Mouse (Mus musculus) CH12.LX (cell line): ENCODE measurements around the gene Tmem87b. TPM values are rescaled to one million over a fixed set of nuclear protein-coding genes. Genes with fewer than 3 reads are reported as not detected.

Source experiments
- DNase-seq: peaks from one replicate; pipeline ENCODE4 v3.0.0-alpha.2; 2013; ENCODE audit errors: extremely low read depth
- H3K27ac ChIP-seq: 2 replicates; pipeline ENCODE4 v1.5.1; 2012; ENCODE audit warnings: low read depth, mild to moderate bottlenecking, control low read depth, moderate library complexity; ENCODE audit not compliant: insufficient read depth
- H3K27me3 ChIP-seq: replicated peaks from 2 replicates; pipeline ENCODE3; 2012; ENCODE audit warnings: inconsistent platforms
- H3K36me3 ChIP-seq, 2 experiments: replicated peaks in 1 of 2; 2 replicates each; pipeline versions ENCODE3 to v1.6.1; 2012; ENCODE audit warnings: inconsistent platforms in 1 of 2, low read length in 1 of 2, mild to moderate bottlenecking in 1 of 2, mixed read lengths in 1 of 2, moderate library complexity in 1 of 2; ENCODE audit not compliant: control insufficient read depth in 1 of 2, insufficient read depth in 1 of 2
- H3K4me1 ChIP-seq, 2 experiments: 2 replicates each; pipeline ENCODE4 v1.6.1; 2012; ENCODE audit warnings: inconsistent platforms in 1 of 2, moderate library complexity in 1 of 2; ENCODE audit not compliant: insufficient read depth in 2 of 2, control insufficient read depth in 1 of 2
- H3K4me2 ChIP-seq: 2 replicates; pipeline ENCODE4 v1.6.1; 2012; ENCODE audit warnings: low read depth, mild to moderate bottlenecking, control low read depth; ENCODE audit not compliant: poor library complexity, insufficient read depth, severe bottlenecking
- H3K4me3 ChIP-seq, 3 experiments: fragments of 150-350 bp in 1 of 3; sonication (generic) in 1 of 3; replicated peaks in 1 of 3; 2 replicates each; pipeline versions ENCODE3 to v1.5.1; 2011 to 2012; ENCODE audit warnings: low read depth in 2 of 3, low read length in 2 of 3, mild to moderate bottlenecking in 2 of 3, moderate library complexity in 2 of 3, control low read depth in 1 of 3, improper control_type of control experiment in 1 of 3, inconsistent platforms in 1 of 3, mixed read lengths in 1 of 3; ENCODE audit not compliant: poor library complexity in 1 of 3
- H3K79me2 ChIP-seq: replicated peaks from 2 replicates; pipeline ENCODE4 v1.6.1; 2012; ENCODE audit warnings: mild to moderate bottlenecking, moderate library complexity; ENCODE audit not compliant: control insufficient read depth, poor library complexity, insufficient read depth, severe bottlenecking; ENCODE audit errors: extremely low read depth
- H3K9ac ChIP-seq: 2 replicates; pipeline ENCODE4 v1.6.1; 2012; ENCODE audit warnings: low read depth, mild to moderate bottlenecking, control low read depth, moderate library complexity; ENCODE audit not compliant: insufficient read depth
- H3K9me3 ChIP-seq: replicated peaks from 2 replicates; pipeline ENCODE3; 2012; ENCODE audit warnings: low read length, inconsistent platforms, mixed read lengths
- ETS1 ChIP-seq: conservative IDR thresholded peaks from 2 replicates; pipeline ENCODE4 v1.6.1; 2012; ENCODE audit warnings: low read depth, mild to moderate bottlenecking, inconsistent platforms, low read length, improper control_type of control experiment, moderate library complexity
- HCFC1 ChIP-seq: IDR thresholded peaks from 2 replicates; pipeline ENCODE4 v1.6.1; 2012; ENCODE audit warnings: low read depth, mild to moderate bottlenecking, inconsistent platforms, low read length, improper control_type of control experiment
- JUN ChIP-seq: IDR thresholded peaks from 2 replicates; pipeline ENCODE4 v1.6.1; 2011; ENCODE audit warnings: low read depth, mild to moderate bottlenecking, low read length, improper control_type of control experiment, moderate library complexity; ENCODE audit not compliant: insufficient read depth
- MAFK ChIP-seq: IDR thresholded peaks from 2 replicates; pipeline ENCODE4 v1.6.1; 2011; ENCODE audit warnings: low read length, improper control_type of control experiment; ENCODE audit not compliant: insufficient replicate concordance
- MAZ ChIP-seq: IDR thresholded peaks from 2 replicates; pipeline ENCODE4 v1.6.1; 2012; ENCODE audit warnings: low read depth, mild to moderate bottlenecking, inconsistent platforms, low read length, improper control_type of control experiment, moderate library complexity
- MEF2A ChIP-seq: IDR thresholded peaks from 2 replicates; pipeline ENCODE4 v1.6.1; 2014; ENCODE audit warnings: low read depth, mild to moderate bottlenecking, inconsistent platforms, low read length, improper control_type of control experiment, borderline replicate concordance
- MXI1 ChIP-seq: IDR thresholded peaks from 2 replicates; pipeline ENCODE4 v1.6.1; 2011; ENCODE audit warnings: mild to moderate bottlenecking, low read depth, low read length, improper control_type of control experiment
- MYC ChIP-seq: IDR thresholded peaks from 2 replicates; pipeline ENCODE4 v1.6.1; 2011; ENCODE audit warnings: low read depth, mild to moderate bottlenecking, improper control_type of control experiment, low read length
- NELFE ChIP-seq: IDR thresholded peaks from 2 replicates; pipeline ENCODE4 v1.6.1; 2011; ENCODE audit warnings: low read depth, low read length, improper control_type of control experiment
- PAX5 ChIP-seq: IDR thresholded peaks from 2 replicates; pipeline ENCODE4 v1.6.1; 2012; ENCODE audit warnings: low read length, inconsistent platforms, mixed read lengths
- POLR2AphosphoS2 ChIP-seq: IDR thresholded peaks from 2 replicates; pipeline ENCODE4 v1.6.1; 2011; ENCODE audit warnings: low read depth, low read length, improper control_type of control experiment
- RCOR1 ChIP-seq: conservative IDR thresholded peaks from 2 replicates; pipeline ENCODE4 v1.6.1; 2012; ENCODE audit warnings: low read depth, mild to moderate bottlenecking, inconsistent platforms, low read length, improper control_type of control experiment
- TBP ChIP-seq: conservative IDR thresholded peaks from 2 replicates; pipeline ENCODE4 v1.6.1; 2011; ENCODE audit warnings: low read depth, low read length, improper control_type of control experiment
- TCF12 ChIP-seq: IDR thresholded peaks from 2 replicates; pipeline ENCODE4 v1.6.1; 2014; ENCODE audit warnings: low read depth, mild to moderate bottlenecking, inconsistent platforms, low read length, improper control_type of control experiment
- UBTF ChIP-seq: IDR thresholded peaks from 2 replicates; pipeline ENCODE4 v1.6.1; 2012; ENCODE audit warnings: low read depth, mild to moderate bottlenecking, inconsistent platforms, low read length, improper control_type of control experiment, moderate library complexity
- USF1 ChIP-seq: IDR thresholded peaks from 2 replicates; pipeline ENCODE4 v1.6.1; 2014; ENCODE audit warnings: low read depth, mild to moderate bottlenecking, inconsistent platforms, low read length, improper control_type of control experiment
- ZC3H11A ChIP-seq: IDR thresholded peaks from 2 replicates; pipeline ENCODE4 v1.6.1; 2012; ENCODE audit warnings: low read depth, mild to moderate bottlenecking, inconsistent platforms, low read length, improper control_type of control experiment
- ZNF384 ChIP-seq: IDR thresholded peaks from 2 replicates; pipeline ENCODE4 v1.6.1; 2012; ENCODE audit warnings: low read depth, low read length, improper control_type of control experiment, inconsistent platforms
- dilution Hi-C: fragments of 300-500 bp; cut with MboI; formaldehyde crosslinking; loops from 2 replicates; pipeline ENCODE4 v1.14.3; 2020; ENCODE audit warnings: low sequenced_read_pairs; ENCODE audit not compliant: extremely low pct_unique_long_range_greater_than_20kb, extremely low pct_ligation_motif_present
- in situ Hi-C: fragments of 300-500 bp; cut with MboI; formaldehyde crosslinking; loops from 3 replicates; pipeline ENCODE4 v1.14.3; 2019; ENCODE audit warnings: low sequenced_read_pairs, low pct_ligation_motif_present, low pct_unique_long_range_greater_than_20kb, mixed read lengths
- polyA plus RNA-seq: library from polyadenylated mRNA; unstranded; fragments of >175 nt; gene quantifications from 2 replicates; pipeline ENCODE4 v1.2.1, GENCODE M21; 2012; ENCODE audit warnings: low read depth; ENCODE audit not compliant: insufficient read length
- total RNA-seq, 2 experiments: library from RNA; depleted of rRNA; stranded (reverse); fragments of 300-350 nt in 1 of 2; fragments of >200 nt in 1 of 2; gene quantifications; 2 replicates each; pipeline ENCODE4 v1.2.3; 2012 to 2014

Tmem87b gene
- total and polyA plus RNA-seq, 3 experiments: 5.3 to 6.6 (median 6.2) TPM

GRCm38 (mm10) chr2:128803441-128803840 is 14.5 kb upstream of the Tmem87b start:
- Histone ChIP-seq H3K27me3 (no peaks in the 10 kb centered on the region), H3K36me3 (no peaks in the 10 kb centered on the region), H3K4me2 (no peak overlapping the region), H3K79me2 (no peaks in the 10 kb centered on the region), H3K4me1 (peaks cover 0 to 3% of the 10 kb centered on the region in 2 experiments; a peak in 1 of 4 replicates), H3K9ac (no peak overlapping the region), H3K9me3 (peaks cover 4% of the 10 kb centered on the region), H3K27ac (no peak overlapping the region), H3K4me3 (no peak overlapping the region)
- no peak for DNase-seq
- TF ChIP-seq ZC3H11A: no peak
- TF ChIP-seq TBP: no peak
- no peak for TF ChIP-seq MEF2A
- TF ChIP-seq JUN: no peak
- no peak for TF ChIP-seq POLR2AphosphoS2
- no peak for TF ChIP-seq PAX5
- no peak for TF ChIP-seq MAFK
- no peak for TF ChIP-seq MYC
- no peak for TF ChIP-seq ETS1
- no peak for TF ChIP-seq USF1
- no peak for TF ChIP-seq NELFE
- TF ChIP-seq MXI1: no peak
- no peak for TF ChIP-seq TCF12
- in situ Hi-C loops: no loop called here
- dilution Hi-C loops: no loop called here

- DNase-seq: no peak
- TF ChIP-seq USF1 (no peak), HCFC1 (no peak), RCOR1 (no peak), ZNF384 (no peak), UBTF (no peak), MAZ (no peak)
- Histone ChIP-seq H3K36me3 (no peaks in the 10 kb centered on the region), H3K9me3 (peaks cover 4% of the 10 kb centered on the region), H3K27me3 (no peaks in the 10 kb centered on the region), H3K9ac (no peak overlapping the region), H3K4me3 (no peak overlapping the region), H3K79me2 (no peaks in the 10 kb centered on the region), H3K4me2 (no peak overlapping the region), H3K4me1 (peaks cover 0 to 3% of the 10 kb centered on the region in 2 experiments; a peak in 1 of 4 replicates), H3K27ac (no peak overlapping the region)
- dilution Hi-C loops (no loop called here), in situ Hi-C loops (no loop called here)
These were observed 12.6 kb upstream of the Tmem87b start for GRCm38 (mm10) chr2:128805341-128805740.
